Mouse (Mus musculus) small intestine, adult 2 months (tissue): ENCODE data around the gene Neurl3. TPM values are rescaled to one million over a fixed set of nuclear protein-coding genes. Genes with fewer than 3 reads are reported as not detected.

ENCODE experiments used
- H3K27ac ChIP-seq: fragments of 200-500 bp; 2 replicates; pipeline ENCODE4 v1.5.1; 2012; ENCODE audit warnings: low read depth, low read length, control low read depth, inconsistent platforms; ENCODE audit not compliant: insufficient read depth
- H3K27me3 ChIP-seq: fragments of 200-500 bp; 2 replicates; pipeline ENCODE4 v1.6.1; 2012; ENCODE audit warnings: mild to moderate bottlenecking, moderate library complexity, low read length, inconsistent platforms; ENCODE audit not compliant: control insufficient read depth, insufficient read depth
- H3K36me3 ChIP-seq: fragments of 200-500 bp; 2 replicates; pipeline ENCODE4 v1.6.1; 2012; ENCODE audit warnings: mild to moderate bottlenecking, low read length, control low read depth, inconsistent platforms; ENCODE audit not compliant: control insufficient read depth, insufficient read depth
- H3K4me1 ChIP-seq: fragments of 200-500 bp; 2 replicates; pipeline ENCODE4 v1.6.1; 2012; ENCODE audit warnings: low read length, inconsistent platforms, mixed read lengths; ENCODE audit not compliant: control insufficient read depth, insufficient read depth, insufficient read length
- H3K4me3 ChIP-seq: fragments of 200-500 bp; 2 replicates; pipeline ENCODE4 v1.5.1; 2012; ENCODE audit warnings: low read depth, mild to moderate bottlenecking, control low read depth, inconsistent platforms, low read length, moderate library complexity
- CTCF ChIP-seq: fragments of 200-500 bp; IDR thresholded peaks from 2 replicates; pipeline ENCODE4 v1.5.1; 2012; ENCODE audit warnings: low read depth, mild to moderate bottlenecking, control low read depth, inconsistent platforms, low read length, moderate library complexity, mixed read lengths; ENCODE audit not compliant: insufficient replicate concordance, insufficient read length; ENCODE audit errors: extremely low read depth
- POLR2A ChIP-seq: fragments of 200-500 bp; IDR thresholded peaks from 2 replicates; pipeline ENCODE4 v1.6.1; 2012; ENCODE audit warnings: low read depth, mild to moderate bottlenecking, control low read depth, inconsistent platforms, low read length, moderate library complexity
- WGBS: fragments of 180-500 bp; shearing (Covaris S2); methylation state at CpG from one replicate; pipeline ENCODE4 v1.1.7; 2018; 5-methylcytosine and 5-hydroxymethylcytosine counted together
- polyA plus RNA-seq: library from polyadenylated mRNA; depleted of rRNA; stranded (reverse); fragments of >200 nt; gene quantifications from 2 replicates; pipeline ENCODE4 v1.2.3, GENCODE M21; 2012

Neurl3 gene
- polyA plus RNA-seq, 1 experiment, result 170 TPM

DNA sequence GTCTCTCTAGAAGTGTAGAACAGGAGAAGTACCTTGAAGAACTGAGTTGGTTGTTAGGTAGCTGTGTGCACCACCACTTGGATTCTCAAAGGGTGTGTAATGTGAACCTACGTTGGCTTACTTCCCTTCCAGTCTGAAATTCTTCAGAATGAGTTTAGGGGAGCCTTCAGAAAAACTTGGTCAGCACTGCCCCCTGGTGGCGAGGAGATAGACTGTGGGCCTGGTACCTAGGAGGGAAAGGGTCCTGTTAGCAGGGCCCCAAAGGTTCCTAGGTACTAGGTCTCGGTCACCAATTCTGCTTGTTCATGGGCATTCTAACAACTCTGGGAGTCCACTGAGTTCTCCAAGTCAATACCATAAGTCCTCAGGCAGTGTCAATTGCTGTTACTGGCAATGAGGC, 4.7 kb upstream of the Neurl3 start:
- TF ChIP-seq POLR2A (no peak), CTCF (peak; percentile 84; the same call in 1 of the 2 replicates)
- no peak overlapping the region for H3K27ac ChIP-seq

DNA sequence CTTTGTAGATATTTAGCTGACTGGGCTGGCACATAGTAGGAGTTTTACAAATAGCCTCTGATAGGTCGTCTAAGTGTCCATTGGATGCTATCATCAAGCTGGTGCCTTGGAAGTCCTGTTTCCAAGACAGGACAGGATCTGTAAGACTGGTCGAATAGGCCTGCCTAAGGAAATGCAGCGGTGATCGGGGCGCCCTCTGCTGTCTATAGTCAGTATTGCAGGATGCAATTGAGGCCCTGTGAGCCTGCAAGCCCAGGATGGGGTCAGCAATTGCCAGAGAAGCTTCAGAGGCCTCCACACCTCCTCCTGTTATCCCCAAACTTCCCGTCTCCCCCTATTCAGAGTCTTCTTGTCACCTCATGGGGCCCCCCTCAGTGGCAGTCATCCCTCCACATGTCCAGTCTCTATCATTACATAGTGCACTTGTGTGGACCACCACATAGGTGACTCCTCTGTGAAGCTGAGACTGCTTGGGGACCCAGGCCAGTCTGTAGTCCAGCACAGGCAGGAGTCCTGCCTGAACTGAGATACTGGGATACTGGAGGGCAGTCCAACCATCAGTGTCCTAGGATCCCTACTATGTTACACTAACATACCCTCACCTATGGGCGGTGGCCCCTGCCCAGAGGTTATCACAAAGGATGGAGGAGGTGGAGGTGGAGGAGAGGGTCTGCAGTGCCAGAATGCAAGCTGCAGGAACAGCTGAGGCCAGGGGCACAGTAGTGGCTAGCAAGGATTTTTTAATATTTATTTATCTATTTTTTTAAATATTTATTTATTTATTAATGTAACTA, 3.0 kb upstream of the Neurl3 start:
- Histone ChIP-seq H3K27me3 (no peaks in the 10 kb centered on the region), H3K4me3 (no peak overlapping the region), H3K4me1 (peaks cover 16% of the 10 kb centered on the region; the same call in 1 of the 2 replicates), H3K36me3 (no peaks in the 10 kb centered on the region), H3K27ac (no peak overlapping the region)
- WGBS, result 23% methylated on average over 7 of the region's 7 CpGs
- TF ChIP-seq CTCF, result peak; percentile 89; the same call in 1 of the 2 replicates
- TF ChIP-seq POLR2A, result no peak

More for the DNA sequence above, 4.7 kb upstream of the Neurl3 start:
- Histone ChIP-seq H3K27me3 (no peaks in the 10 kb centered on the region), H3K4me3 (no peak overlapping the region), H3K36me3 (no peaks in the 10 kb centered on the region), H3K4me1 (peaks cover 16% of the 10 kb centered on the region; the same call in 1 of the 2 replicates)
- WGBS, result 16% methylated on average over 3 of the region's 3 CpGs

DNA sequence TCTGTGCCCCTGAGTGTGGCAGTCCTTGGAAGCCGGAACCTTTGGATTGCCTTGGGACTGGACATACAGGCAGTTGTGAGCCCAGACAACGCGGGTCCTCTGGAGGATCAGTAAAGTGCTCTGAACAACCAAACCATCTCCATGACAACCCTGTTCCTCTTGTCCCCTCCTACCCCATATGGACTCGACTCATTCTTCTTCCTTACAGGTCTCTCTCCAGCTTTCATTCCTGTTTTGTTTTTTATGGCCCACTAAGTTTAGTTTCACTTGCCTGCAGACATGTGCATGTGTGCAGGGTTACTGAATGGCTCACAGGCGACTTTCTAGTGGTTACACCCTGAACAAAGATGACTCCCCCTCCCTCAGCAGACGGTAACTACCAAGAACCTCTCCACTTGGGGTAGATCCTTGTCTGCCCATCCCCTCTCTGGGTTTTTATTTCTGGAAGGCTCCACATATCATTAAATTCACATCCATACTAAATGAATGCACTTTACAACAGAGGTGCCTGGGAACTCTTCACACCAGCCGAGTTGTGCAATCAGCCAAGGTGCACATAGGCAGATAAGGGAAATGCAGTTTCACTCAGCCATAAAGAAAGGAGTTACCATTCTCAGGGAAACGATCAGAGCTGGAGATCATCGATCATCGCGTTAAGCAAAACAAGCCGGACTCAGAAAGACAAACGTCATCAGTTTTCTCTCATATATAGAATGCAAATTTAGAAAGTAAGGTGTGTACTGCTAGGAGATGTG, 1.3 kb upstream of the Neurl3 start:
- Histone ChIP-seq H3K27ac (peak overlapping the region; percentile 100), H3K36me3 (peaks cover 5% of the 10 kb centered on the region), H3K4me1 (peaks cover 23% of the 10 kb centered on the region; the same call in 1 of the 2 replicates), H3K4me3 (no peak overlapping the region), H3K27me3 (no peaks in the 10 kb centered on the region)
- no peak for TF ChIP-seq POLR2A
- TF ChIP-seq CTCF, result no peak
- WGBS, result 29% methylated on average over 13 of the region's 13 CpGs

DNA sequence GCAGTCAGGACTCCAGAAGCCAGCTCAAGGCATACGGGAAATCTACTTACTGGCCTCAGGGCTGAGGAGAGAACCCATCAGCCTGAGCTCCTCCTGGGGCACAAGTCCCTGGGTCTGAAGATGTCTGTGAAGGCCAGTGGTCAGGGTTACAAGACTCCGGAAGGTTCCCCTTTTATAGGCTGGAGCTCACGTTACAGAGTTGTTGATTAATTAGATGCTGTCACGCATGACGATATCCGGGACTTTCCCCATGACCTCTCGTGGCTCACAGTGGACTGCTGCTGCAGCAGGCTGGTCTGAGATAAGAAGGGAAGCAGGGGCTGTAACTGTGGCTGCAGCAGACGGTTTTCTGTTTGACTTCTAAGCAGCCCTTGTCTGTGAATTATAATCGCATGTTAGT, 1.2 kb downstream of the Neurl3 start:
- Histone ChIP-seq H3K4me3 (peak overlapping the region; percentile 77), H3K4me1 (peaks cover 40% of the 10 kb centered on the region), H3K27ac (peak overlapping the region; percentile 100), H3K27me3 (no peaks in the 10 kb centered on the region), H3K36me3 (peaks cover 31% of the 10 kb centered on the region)
- WGBS, result 1% methylated on average over 9 of the region's 9 CpGs
- TF ChIP-seq POLR2A (peak; percentile 84), CTCF (no peak)

DNA sequence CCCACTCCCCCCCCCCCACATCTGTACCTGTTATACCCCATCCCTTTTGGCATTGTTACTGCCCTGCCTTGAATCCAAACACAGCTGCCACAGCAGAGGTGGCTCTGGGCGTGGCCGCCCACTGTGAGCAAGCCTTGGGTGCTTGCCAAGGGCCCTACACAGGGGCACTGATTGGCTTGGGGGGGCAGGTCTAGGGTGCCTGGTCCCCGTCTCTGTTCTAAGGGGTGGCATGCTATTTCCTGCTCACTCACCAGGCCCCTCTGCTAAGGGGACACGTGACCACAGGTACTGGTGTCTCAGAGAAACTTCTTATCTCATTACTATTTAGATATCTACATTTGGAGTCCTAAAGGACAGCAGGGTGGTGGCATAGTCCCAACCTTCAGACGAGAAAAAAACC, 1.9 kb downstream of the Neurl3 start:
- Histone ChIP-seq H3K4me1 (peaks cover 42% of the 10 kb centered on the region), H3K4me3 (peak overlapping the region; percentile 77), H3K36me3 (peaks cover 37% of the 10 kb centered on the region), H3K27ac (peak overlapping the region; percentile 100), H3K27me3 (no peaks in the 10 kb centered on the region)
- 12% methylated on average over 5 of the region's 5 CpGs for WGBS
- TF ChIP-seq CTCF, result no peak
- no peak for TF ChIP-seq POLR2A

DNA sequence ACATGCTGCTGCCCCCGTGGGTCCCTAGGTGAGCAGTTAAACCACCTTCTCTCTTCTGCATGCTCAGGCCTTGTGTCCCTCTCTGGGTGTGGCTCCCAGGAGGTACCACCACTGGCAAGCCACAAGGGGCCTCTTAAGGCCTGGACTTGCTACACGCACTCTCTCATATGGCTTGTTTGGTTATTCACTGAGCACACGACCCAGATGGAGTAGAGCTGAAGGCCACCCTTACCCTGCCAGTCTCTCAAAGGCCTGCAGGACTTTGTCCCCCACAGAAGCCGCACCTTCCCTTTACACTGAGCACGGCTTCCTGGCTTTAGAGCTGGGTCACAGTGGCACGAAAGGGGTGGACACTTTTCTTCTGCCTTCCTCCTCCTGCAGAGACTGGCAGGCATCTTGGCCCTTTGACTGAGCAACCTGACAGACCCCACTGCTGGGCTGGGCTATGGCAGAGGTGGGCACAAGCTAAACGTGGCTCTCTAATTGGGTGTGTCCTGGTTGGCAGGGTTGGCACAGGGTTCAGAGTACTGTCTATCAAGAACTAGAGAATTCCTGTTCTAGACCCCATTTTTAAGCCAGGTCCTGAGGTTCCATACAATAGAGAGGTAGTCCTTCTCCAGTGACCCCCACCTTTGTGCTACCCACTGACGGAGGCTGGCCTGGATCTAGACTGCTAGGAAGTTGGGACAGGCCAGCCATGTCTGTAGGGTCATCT, 2.8 kb downstream of the Neurl3 start:
- Histone ChIP-seq H3K4me3 (peak overlapping the region; percentile 77), H3K4me1 (peaks cover 42% of the 10 kb centered on the region), H3K27ac (peak overlapping the region; percentile 100), H3K27me3 (no peaks in the 10 kb centered on the region), H3K36me3 (peaks cover 44% of the 10 kb centered on the region)
- 19% methylated on average over 8 of the region's 8 CpGs for WGBS
- TF ChIP-seq CTCF (no peak), POLR2A (no peak; the same call in 1 of the 2 replicates)
